ENCODE assay signal across 7 mouse cellular contexts in genomic region chr2:158734500-158735152, GRCm38 (mm10). TPM values are rescaled to one million over a fixed set of nuclear protein-coding genes. Genes with fewer than 3 reads are reported as not detected.
DNase-seq lines count a peak whose midpoint lies in the region; ATAC-seq lines count a peak whose summit lies in the region.

No protein-coding gene starts in this region.

- H3K36me3 ChIP-seq in limb, embryonic 15.5 days: no peaks in the 10 kb centered on the region
- H3K36me3 ChIP-seq in limb, embryonic 10.5 days: no peaks in the 10 kb centered on the region

- H3K27me3 ChIP-seq in limb, embryonic 15.5 days: no peaks in the 10 kb centered on the region
- H3K27me3 ChIP-seq in limb, embryonic 10.5 days (ENCODE audit: low read depth, poor library complexity, severe bottlenecking): no peaks in the 10 kb centered on the region

- H3K4me3 ChIP-seq in limb, embryonic 15.5 days: no peak overlapping the region
- H3K4me3 ChIP-seq in limb, embryonic 10.5 days: no peak overlapping the region

- no peak overlapping the region for H3K4me2 ChIP-seq in limb, embryonic 15.5 days

- H3K4me1 ChIP-seq in limb, embryonic 15.5 days: no peaks in the 10 kb centered on the region; the same call in 1 of the 2 replicates
- no peaks in the 10 kb centered on the region for H3K4me1 ChIP-seq in limb, embryonic 10.5 days

- DNase-seq in limb, embryonic 10.5 days (ENCODE audit: low spot score): no peak
- peak; percentile 89 for DNase-seq in brain, adult 2 months (ENCODE audit: low read depth, low spot score)
- DNase-seq in gastrocnemius, postnatal 25 days: peak; percentile 33
- DNase-seq in kidney, postnatal 36 days: peak; percentile 82 to 89
- peak; percentile 20 for DNase-seq in skeletal muscle tissue, adult 2 months (ENCODE audit: low read depth, low spot score)
- DNase-seq in cerebellum, adult 8-10 months: no peak

- no peak overlapping the region for H3K9ac ChIP-seq in limb, embryonic 15.5 days

- H3K27ac ChIP-seq in limb, embryonic 15.5 days: no peak overlapping the region
- no peak overlapping the region for H3K27ac ChIP-seq in limb, embryonic 10.5 days

- 68% methylated on average over 7 of the region's 7 CpGs for WGBS in limb, embryonic 15.5 days
- WGBS in limb, embryonic 10.5 days: 88% methylated on average over 7 of the region's 7 CpGs

- ATAC-seq in limb, embryonic 15.5 days (ENCODE audit: insufficient number of reproducible peaks, low FRiP score, low TSS enrichment, low read depth): peak; percentile 43; the same call in 1 of the 2 replicates

- H3K9me3 ChIP-seq in limb, embryonic 15.5 days: no peaks in the 10 kb centered on the region
- H3K9me3 ChIP-seq in limb, embryonic 10.5 days (replicated peaks): no peaks in the 10 kb centered on the region

RNA-seq across cellular contexts. Expression of gene Fam83d, which starts 33.3 kb away (rescaled TPM):
- 43.0 and 43.4 TPM in 2 replicates for polyA plus RNA-seq in limb, embryonic 15.5 days (2015; fragmentation: Nextera tagmentation; extraction: Ambion mirVana)
- 47.7 and 53.3 TPM in 2 replicates for polyA plus RNA-seq in limb, embryonic 10.5 days (2016; fragmentation: Nextera tagmentation; extraction: Ambion mirVana)
- total RNA-seq in gastrocnemius, postnatal 25 days (2021): 1 to 10 TPM; 1.2 to 2.3 TPM

RNA-seq across cellular contexts. Expression of gene Dhx35, which starts 60.0 kb away (rescaled TPM):
- 11.1 and 11.6 TPM in 2 replicates for polyA plus RNA-seq in limb, embryonic 15.5 days (2015; fragmentation: Nextera tagmentation; extraction: Ambion mirVana)
- 19.7 and 22.0 TPM in 2 replicates for polyA plus RNA-seq in limb, embryonic 10.5 days (2016; fragmentation: Nextera tagmentation; extraction: Ambion mirVana)
- 1 to 10 TPM; 7.9 to 8.0 TPM for total RNA-seq in gastrocnemius, postnatal 25 days (2021)

Comparison
In these comparisons a context has a peak if more than half of its experiments do, and no peak if none do; other contexts are left out.
1. DNase-seq: peak in brain, adult 2 months (single experiment), gastrocnemius, postnatal 25 days (single experiment), kidney, postnatal 36 days (2 of 2) and skeletal muscle tissue, adult 2 months (single experiment); none in limb, embryonic 10.5 days (single experiment) and cerebellum, adult 8-10 months (single experiment).